Mouse (Mus musculus): ENCODE results near the gene Olfr933. TPM values are rescaled to one million over a fixed set of nuclear protein-coding genes. Genes with fewer than 3 reads are reported as not detected.

The Olfr933 gene
- total RNA-seq (2022), result under 1 TPM in 1 of 4 experiments, not detected in 3; 0.10 TPM

DNA sequence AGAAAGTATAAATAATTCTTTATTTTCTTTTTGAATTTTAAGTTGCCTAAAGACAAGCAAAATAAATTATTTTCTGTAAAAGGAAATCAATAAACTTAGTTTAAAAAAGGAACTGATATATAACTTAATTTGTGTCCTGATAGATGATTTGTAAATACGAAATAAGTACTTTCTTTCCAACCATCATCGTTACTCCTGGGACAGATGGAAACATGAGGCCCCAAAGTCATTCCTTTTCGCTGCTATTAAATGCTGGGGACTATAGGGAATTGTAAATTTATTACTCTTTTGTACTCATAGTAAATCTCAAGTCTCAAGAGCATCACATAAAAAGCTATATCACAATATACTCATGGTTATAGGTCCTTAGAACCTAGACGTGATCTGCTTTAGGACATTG is at the start of gene Olfr933:
Olfr933 (plus strand) TSS at position 301 of the 400 bp plus-strand sequence.
- no peak for DNase-seq (ENCODE audit: low spot score in 2 of 2)

DNA sequence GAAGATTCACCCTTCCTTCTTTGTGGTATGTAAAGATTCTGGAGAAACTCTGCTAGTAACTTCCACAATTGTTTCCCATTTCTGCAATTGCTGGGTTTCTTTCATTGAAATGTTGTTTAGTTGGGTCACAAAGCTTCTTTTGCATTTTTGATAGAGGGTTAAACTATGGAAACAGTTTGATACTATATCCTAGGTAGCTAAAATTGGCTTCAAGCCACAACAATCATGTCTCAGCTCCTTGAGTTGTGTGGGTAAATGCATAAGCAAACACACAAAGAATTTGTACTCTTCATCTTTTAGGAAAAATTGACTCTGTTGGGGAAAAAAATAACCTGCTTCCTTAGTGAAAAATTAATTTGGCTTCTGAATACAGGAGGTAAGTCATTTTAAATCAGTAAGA is 42.6 kb upstream of the Olfr933 start, which contains the start of gene Olfr930:
Olfr930 (plus strand) TSS at position 301 of the 400 bp plus-strand sequence.
- no peak for DNase-seq (ENCODE audit: low spot score in 2 of 2)

DNA sequence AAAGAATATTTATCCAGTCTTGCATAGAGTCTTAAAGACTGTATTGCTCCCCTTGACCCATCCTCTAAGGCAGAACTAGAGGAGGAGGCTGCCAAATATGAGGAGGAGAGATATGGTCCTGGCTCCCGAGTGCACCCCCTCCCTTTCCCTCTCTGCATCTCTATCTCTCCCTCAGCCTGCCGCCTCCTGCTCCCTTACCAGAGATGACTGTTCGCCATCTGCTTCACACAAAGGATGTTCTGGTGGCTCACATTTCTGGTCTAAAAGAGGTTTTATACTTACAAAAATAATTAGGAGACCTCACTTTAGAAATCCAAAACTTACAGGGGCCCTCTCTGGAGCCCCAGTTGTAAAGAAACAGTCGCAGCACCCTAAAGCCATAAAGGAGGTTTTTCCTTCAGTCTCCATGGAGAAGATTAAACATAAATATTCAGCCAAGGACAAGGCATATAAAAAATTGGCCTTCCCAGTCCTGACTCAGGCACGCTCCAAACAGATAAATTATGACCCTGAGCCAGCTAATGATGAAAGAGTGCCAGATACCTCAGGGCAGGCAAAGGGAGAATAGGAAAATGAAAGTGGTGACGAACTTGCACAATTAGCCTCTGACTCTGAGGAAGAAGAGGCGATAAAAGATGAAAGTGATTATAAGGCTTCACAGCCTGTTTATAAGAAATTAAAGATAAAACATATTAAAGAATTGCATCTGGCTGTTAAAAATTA is 18.6 kb upstream of the Olfr933 start:
- DNase-seq (ENCODE audit: low spot score in 2 of 2), result peak; percentile 17 to 21

DNA sequence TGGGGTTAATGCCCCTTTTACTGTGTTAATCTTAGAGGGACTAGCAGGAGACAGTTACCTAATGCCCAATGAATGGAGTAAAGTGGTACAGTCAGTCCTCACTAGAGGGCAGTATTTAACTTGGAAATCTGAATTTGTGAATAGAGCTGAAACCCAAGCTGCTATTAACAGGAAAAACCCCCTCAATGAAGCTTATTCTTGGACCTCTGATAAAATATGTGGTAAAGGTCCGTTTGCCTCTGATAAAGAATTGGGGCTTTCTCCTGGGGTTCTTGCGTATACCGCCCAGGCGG is 18.0 kb upstream of the Olfr933 start:
- DNase-seq (ENCODE audit: low spot score in 2 of 2), result no peak

DNA sequence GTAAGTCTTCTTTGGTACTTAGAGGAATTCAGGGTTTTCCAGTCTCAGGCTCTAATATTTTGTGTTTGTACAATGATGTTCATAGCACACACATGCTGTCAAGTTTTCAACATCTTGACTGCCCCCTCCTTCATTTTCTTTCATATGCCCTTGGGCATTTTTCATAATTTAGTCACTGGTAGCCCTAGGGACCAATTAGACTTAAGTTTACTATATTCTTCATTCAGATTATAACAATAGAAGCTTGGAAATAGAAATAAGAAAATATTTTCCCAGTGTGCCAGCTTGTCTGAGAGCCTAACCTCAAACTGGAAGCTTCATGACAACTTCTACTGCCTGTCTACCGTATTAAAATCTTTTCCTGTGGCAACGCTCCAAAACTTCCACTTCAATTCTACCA is 16.1 kb downstream of the Olfr933 start, which contains the start of gene Olfr934:
Olfr934 (minus strand) TSS at position 101 of the 400 bp plus-strand sequence.
- no peak for DNase-seq (ENCODE audit: low spot score in 2 of 2)

DNA sequence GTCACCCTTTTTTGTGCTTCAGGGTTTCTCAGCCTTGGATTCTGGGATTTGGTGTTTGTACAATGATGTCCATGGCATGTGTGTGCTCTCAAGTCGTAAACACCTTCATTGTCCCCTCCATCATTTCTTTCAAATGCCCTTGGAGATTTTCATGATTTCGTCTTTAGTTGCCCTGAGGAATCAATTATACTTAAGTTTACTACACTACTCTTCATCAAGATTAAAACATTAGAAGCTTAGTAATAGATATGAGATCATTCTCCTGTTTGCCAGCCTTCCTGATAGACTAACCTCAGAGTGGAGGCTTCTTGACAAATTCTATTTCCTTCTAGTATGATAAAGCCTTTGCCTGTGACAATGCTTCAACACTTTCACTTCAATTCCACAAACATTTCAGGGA is 27.5 kb downstream of the Olfr933 start, which contains the start of gene Olfr935:
Olfr935 (minus strand) TSS at position 101 of the 400 bp plus-strand sequence.
- no peak for DNase-seq (ENCODE audit: low spot score in 2 of 2)

DNA sequence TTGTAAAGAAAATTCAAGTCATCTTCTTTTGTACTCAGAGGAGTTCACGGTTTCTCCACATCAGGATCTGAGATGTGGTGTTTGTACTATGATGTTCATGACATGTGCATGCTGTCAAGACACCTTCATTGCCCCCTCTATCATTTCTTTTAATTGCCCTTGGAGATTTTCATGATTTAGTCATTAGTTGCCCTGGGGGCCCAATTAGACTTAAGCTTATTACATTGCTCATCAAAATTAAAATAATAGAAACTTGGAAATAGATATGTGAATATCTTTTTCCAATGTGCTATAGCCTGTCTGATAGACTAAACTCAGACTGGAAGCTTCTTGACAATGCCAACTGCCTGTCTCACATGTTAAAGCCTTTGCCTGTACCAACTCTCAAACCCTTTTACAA is 51.2 kb downstream of the Olfr933 start, which contains the start of gene Olfr146:
Olfr146 (minus strand) TSS at position 101 of the 400 bp plus-strand sequence.
- no peak for DNase-seq (ENCODE audit: low spot score in 2 of 2)

Other genes starting within 250 kb of the Olfr933 start
- under 1 TPM in 3 of 4 experiments, not detected in 1; 0.05 to 0.18 (median 0.08) TPM for gene Olfr920, start 220.0 kb upstream of the Olfr933 start, total RNA-seq (2022)
- not detected for gene Olfr921, start 199.2 kb upstream of the Olfr933 start, total RNA-seq (2022)
- not detected for gene Olfr922, start 157.7 kb upstream of the Olfr933 start, total RNA-seq (2022)
- not detected for gene Olfr923, start 145.8 kb upstream of the Olfr933 start, total RNA-seq (2022)
- not detected for gene Olfr924, start 127.9 kb upstream of the Olfr933 start, total RNA-seq (2022)
- not detected for gene Olfr26, start 117.3 kb upstream of the Olfr933 start, total RNA-seq (2022)
- gene Olfr926, start 95.2 kb upstream of the Olfr933 start, total RNA-seq (2022), result not detected
- not detected for gene Olfr930, start 42.5 kb upstream of the Olfr933 start, total RNA-seq (2022)
- not detected for gene Olfr934, start 16.0 kb downstream of the Olfr933 start, total RNA-seq (2022)
- gene Olfr935, start 27.4 kb downstream of the Olfr933 start, total RNA-seq (2022), result not detected
- not detected for gene Olfr146, start 51.1 kb downstream of the Olfr933 start, total RNA-seq (2022)
- gene Olfr937, start 92.6 kb downstream of the Olfr933 start, total RNA-seq (2022), result not detected
- gene Olfr938, start 106.6 kb downstream of the Olfr933 start, total RNA-seq (2022), result not detected
- gene Olfr27, start 155.8 kb downstream of the Olfr933 start, total RNA-seq (2022), result not detected
- gene Olfr943, start 194.0 kb downstream of the Olfr933 start, total RNA-seq (2022), result not detected
- not detected for gene Olfr944, start 229.6 kb downstream of the Olfr933 start, total RNA-seq (2022)

Measured in layer of hippocampus, adult 8-10 months (tissue).